Mouse (Mus musculus) left cerebral cortex, postnatal 14 days (tissue): ENCODE measurements around the gene Tmem115. TPM values are rescaled to one million over a fixed set of nuclear protein-coding genes. Genes with fewer than 3 reads are reported as not detected.
"Not testable (repeated sequence)": the region's sequence is repeated elsewhere in the genome, so short reads cannot be mapped to it uniquely, and the experiment has no call there.

Experiments used
- DNase-seq, 2 experiments: peaks; one replicate each; pipeline ENCODE4 v3.0.0; 2021 to 2022; ENCODE audit warnings: low spot score in 2 of 2, mixed read lengths in 1 of 2
- intact Hi-C: fragments of 180-260 bp; cut with DNase I; formaldehyde crosslinking; loops from one replicate; pipeline ENCODE4 v1.15.1; 2025
- total RNA-seq, 2 experiments: library from RNA; stranded (reverse); gene quantifications; 2 replicates each; pipeline ENCODE4 v1.2.3; 2021

Tmem115 gene
- total RNA-seq, 2 experiments from 2014 or later: 33.0 to 35.3 TPM

DNA sequence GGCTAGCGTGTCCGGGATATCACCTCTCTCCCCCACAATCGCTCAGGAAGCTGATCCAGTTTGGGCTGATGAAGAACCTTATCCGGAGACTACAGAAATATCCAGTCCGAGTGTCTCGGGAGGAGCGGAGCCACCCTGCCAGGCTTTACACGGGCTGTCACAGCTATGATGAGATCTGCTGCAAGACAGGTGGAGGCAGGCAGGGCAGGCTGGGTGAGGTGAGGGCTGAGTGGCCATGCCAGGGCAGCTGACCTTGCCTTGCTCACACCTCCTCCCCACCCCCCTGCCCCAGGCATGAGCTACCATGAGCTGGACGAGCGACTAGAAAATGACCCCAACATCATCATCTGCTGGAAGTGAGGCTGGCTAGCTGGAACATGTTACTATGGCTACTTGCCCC, 11.5 kb downstream of the Tmem115 start:
- intact Hi-C loops: no loop called here

DNA sequence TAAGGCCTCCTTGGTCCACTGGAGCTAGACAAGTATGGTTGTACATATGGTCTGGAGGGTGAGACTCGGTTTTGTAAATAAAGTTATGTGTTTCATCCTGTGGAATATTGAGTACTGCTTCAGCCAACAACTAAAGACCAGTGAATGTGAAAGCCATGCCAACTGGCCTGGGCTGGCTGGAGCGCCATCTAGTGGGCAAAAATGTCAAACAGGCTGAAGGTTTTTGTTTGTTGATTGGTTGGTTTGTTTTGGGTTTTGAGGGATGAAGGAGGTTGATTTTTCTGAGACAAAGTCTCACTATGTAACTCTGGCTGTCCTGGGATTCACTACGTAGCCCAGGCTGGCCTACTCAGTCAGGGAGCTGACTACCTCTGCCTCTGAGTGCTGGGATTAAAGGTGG, 11.9 kb downstream of the Tmem115 start:
- intact Hi-C loops: no loop called here
- peak; percentile 79 to 81 for DNase-seq

More for the DNA sequence above, 11.5 kb downstream of the Tmem115 start:
- no peak for DNase-seq

DNA sequence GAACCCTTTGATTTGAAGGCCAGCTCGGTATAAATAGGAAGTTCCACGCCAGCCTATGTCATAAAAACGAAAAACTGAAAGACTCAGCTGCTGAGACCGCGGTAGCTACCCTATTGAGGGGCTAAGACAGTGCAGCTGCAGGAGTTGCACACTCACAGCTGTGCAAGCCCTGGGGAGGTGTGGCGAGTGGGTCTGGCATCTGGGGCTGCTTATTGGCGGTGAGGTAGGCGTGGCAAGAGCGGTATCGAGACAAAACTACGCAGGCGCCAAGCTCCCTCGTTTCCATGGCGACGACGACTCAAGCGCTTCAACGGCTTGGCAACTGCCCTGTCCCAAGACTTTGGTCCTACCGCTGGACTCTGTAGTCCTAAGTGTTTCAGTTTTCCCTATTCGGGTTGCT, 13.3 kb downstream of the Tmem115 start, which contains the start of gene Zmynd10:
TSS of gene Zmynd10 (plus strand) at position 273 of the 400 bp plus-strand sequence.
- intact Hi-C loops: no loop called here
- peak; percentile 90 to 92 for DNase-seq

DNA sequence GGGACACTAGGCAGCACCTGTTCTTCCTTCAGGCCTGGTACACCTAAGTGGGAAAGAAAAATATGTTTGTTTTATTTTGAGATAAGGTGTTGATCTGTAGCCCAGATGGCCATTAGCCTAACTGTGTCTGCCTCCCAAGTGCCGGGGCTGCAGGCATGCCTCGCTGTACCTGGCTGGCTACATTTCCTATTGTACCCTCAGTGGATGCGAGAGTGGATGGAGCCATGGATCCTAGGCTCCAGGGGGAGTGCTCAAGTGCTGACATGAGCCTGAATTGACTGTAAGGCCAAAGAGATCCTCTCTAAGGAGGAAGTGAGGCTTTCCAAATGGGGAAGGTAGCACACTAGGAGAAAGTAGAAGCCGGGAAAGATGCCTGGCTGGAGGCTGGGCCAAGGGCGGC, 14.2 kb downstream of the Tmem115 start:
- intact Hi-C loops: no loop called here
- DNase-seq: no peak

DNA sequence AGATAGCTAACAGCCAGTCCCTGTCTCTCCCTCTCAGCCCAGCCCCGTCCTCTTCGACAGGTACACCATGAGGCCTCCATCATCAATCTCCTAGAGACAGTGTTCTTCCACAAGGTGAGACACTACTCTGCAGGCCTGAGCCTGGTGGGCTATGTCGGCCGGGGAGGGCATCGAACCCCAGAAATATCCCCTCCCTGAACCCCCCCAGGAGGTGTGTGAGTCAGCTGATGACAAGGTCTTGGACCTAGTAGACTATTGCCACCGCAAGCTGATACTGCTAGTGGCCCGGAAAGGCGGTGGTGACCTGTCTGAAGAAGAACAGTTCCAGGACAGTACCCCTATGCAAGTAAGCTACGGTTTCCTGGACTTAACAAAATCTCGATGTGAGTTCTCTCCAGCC, 15.1 kb downstream of the Tmem115 start:
- intact Hi-C loops: no loop called here
- no peak for DNase-seq

DNA sequence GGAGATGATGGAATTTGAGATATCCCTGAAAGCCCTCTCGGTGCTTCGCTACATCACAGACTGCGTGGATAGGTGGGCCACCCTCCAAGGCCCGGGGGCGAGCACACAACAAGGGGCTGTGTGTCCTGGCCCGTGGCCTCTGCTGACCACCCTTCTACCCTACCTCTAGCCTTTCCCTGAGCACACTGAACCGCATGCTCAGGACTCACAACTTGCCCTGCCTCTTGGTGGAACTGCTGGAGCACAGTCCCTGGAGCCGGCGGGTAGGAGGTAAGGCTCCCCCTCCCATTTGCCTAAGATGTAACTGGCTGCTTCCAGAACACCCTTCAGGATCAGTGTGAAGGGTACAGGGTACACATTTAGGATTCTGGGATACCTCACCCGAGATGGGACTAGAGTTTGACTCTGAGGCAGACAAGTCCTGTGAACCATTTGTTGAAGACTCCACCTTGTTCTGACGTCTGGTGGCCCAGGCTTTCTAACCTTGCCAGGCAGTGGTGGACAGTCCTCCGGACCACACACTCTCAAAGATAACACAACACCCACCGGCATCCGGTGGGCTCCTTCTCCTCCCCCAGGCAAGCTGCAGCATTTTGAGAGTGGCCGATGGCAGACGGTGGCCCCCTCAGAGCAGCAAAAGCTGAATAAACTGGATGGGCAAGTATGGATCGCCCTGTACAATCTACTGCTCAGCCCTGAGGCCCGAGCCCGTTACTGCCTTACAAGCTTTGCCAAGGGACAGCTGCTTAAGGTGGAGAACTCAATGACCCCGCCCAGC, 15.7 kb downstream of the Tmem115 start:
- intact Hi-C loops: no loop called here
- DNase-seq: no peak

DNA sequence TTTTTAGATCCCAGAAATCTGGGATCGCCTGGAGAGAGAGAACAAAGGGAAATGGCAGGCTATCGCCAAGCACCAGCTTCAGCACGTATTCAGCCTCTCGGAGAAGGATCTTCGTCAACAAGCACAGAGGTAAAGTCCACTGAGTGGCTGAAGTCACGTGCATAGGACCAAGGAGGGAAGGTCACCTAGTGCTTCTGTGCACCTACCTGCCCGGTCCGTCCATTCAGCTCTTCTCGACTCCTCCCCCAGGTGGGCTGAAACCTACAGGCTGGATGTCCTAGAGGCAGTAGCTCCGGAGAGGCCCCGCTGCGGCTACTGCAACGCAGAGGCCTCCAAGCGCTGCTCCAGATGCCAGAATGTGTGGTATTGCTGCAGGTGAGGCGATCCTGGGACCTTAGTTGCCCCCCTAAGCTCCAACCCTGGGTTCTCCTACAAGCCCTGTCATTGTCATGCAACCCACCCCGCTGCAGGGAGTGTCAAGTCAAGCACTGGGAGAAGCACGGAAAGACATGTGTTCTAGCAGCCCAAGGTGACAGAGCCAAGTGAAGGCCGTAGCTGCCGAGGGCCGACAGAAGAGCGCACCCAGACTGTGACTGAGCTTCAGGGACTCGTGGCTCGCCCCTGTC, 16.9 kb downstream of the Tmem115 start:
- DNase-seq: no peak
- intact Hi-C loops: no loop called here

DNA sequence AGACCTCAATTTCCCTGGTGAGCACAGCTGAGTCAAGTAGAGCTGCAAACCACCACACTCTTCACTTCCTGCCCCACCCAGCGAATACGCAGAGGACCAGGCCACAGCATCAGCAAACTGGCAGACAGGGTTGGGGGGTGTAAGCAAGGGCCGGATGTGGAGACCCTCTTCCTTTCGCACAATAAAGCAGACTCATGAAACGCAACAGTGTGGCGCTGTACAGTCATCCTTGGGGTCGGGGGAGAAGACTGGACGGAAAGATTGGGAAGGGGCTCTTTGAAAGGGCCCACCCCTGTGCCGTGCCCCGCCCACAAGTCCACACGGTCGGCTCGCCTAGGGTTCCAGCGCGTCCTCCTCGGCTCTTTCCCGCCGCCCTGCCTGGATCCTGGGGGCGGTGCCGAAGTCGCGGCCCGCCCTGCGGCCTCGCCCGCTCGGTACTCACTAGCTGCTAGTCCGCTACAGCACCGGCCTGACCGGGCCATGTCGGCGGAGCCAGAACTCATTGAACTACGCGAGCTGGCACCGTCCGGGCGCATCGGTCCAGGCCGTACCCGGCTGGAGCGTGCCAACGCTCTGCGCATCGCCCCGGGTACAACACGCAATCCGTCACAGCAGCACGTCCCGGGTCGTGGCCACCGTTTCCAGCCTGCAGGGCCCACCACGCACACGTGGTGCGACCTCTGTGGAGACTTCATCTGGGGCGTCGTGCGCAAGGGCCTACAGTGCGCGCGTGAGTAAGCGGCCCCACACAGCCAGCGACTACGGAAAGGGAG, 17.6 kb downstream of the Tmem115 start, which contains the start of gene Rassf1:
TSS of gene Rassf1 (plus strand) at position 439 of the 773 bp plus-strand sequence.
- no peak for DNase-seq
- intact Hi-C loops: no loop called here

DNA sequence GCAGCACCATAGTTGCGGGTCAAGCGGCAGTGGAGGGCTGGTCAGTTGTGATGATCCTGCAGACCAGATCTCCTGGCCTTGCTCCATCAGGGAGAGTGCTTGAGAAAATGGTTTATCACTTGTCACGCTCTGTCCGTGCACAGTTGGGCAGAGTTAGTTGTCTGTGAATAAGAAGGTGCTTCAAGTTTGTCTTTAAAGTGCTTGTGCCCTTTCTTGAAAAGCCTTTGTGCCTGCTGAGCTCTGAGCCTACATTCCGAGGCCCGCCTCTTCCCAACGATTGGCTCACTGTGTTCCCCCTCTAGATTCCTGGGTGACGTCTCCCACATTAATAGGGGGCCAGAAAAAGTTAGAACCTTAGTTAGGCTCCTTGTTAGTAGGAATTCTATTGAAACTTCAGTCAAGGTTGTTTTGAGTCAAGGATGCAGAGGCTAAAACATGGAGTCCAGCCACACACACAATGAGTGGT, 18.2 kb downstream of the Tmem115 start:
- no peak for DNase-seq
- intact Hi-C loops: no loop called here

DNA sequence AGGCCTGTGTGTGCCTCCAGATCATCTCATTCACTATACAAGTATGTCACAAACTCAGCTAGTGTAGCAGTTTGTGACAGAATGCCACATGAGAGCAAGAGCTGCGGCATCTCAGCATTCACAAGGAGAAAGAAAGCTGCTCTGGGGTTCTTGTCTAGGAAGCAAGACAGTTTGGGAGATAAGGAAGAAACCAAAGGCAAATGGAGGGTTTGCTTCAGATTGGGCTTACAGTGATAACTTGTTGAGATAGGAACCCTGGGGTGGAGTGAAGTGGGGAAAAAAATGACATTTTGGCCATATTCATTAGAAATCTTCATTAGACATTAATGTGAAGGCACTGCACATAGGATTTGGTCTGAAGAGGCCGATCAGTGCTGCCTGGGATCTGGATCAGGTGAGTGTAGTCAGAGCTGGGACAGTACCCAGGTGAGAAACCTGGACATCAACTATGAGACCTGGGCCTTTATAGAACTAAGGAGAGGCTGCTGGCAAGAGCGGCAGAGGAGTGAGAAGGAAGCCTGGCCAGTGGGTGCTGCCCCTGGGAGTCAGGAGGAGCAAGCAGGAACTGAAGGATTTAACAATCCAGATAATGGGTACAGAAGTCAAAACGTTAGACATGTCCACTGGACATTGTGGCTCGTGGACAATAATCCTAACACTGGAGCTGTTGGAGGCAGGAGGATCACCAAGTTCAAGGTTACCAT, 19.1 kb downstream of the Tmem115 start:
- DNase-seq: no peak
- intact Hi-C loops: no loop called here

DNA sequence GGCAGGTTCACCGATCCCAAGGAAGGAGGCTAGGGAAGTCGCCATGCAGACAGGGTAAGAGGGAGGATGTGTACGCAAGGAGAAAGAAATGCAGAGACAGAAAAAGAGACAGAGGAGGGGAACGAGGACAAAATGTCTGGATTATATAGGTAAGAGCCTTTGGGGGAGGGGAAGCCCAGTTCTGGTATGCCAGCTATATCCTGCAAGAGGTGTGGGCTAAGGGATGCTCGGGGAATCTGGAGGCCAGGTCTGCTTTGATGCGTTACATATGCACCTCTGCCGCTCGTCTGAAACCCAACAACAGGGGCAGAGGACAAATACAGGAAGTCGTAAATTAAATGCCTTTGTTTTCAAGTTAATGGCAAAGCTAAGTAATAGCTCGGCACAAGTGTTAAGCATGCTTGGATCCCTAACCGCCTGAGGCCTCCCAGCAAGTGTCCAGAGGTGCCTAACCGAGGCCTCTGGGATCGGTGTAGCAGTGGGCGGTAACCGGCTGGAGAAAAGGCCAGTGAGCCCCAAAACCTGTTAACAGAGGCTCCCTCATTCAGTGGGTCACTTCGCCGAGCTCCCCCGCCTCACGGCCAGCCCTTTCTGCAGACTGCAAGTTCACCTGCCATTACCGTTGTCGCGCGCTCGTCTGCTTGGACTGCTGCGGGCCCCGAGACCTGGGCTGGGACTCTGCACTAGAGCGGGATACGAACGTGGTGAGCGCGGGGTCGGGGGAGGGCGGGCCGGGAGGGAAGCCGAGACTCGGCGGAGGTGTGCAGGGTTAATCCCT, 20.0 kb downstream of the Tmem115 start:
- intact Hi-C loops: no loop called here
- DNase-seq: no peak

DNA sequence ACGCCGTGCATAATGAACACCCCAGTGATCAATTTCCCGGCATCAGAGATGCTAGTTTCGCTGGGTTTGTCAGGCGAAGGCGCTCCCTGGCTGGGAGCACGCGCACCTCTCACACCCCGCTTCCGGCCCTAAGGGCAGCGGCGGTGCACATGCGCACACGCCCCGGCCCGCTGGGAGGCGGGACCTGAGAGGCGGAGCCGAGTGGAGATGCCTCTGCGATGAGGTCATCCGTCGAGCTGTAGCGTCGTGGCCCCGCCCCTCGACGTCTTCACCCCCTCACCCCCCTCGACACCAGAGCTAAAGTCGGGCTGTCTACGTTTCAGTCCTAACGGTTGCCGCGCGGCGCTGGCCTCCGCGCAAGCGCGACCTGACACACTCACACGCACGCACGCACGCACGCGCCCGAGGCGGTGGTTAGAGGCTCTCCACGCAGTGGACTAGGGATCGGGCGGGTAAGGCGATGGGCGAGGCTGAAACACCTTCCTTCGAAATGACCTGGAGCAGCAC, 20.6 kb downstream of the Tmem115 start:
- DNase-seq: peak; percentile 96 to 97
- intact Hi-C loops: no loop called here

DNA sequence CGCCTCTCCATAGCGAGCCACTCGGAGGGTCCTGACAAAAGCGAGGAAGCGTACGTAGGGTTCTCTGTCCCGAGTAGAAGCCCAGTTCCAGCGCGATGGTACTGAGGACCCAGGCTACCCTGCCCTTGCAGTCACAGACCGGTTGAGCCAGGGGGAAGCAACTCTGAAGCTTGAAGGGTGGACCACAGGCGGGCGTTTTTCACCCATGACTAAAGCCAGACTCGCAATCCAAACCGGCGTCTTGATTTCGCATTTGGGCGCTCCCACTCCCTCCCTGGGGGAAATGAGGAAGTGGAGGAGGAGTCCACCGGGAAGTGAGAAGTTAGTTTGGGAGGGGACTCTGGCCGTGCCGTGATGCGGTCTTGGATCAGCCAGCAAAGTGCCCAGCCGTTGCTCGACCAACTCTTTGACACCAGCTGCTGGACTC, 21.3 kb downstream of the Tmem115 start:
- DNase-seq: no peak
- intact Hi-C loops: no loop called here

DNA sequence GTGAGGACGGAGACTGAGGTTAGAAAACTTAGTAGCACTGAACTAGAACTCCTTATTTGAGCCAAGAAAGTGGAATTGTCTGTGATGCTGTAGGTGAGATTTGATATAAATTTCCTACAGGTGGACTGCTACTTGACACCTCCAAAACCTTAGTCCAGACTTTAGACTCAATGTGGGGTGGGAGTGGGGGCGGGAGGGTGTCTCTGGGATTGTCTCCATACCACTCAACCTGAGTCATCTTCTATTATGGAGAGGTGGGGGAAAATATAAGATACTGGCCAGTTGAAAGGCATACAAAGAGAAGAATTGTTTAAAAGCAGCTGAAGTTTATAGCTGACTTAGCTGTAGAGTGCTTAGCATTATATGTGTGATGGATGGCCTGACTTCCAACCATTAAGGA, 22.0 kb downstream of the Tmem115 start:
- intact Hi-C loops: no loop called here
- DNase-seq: no peak

DNA sequence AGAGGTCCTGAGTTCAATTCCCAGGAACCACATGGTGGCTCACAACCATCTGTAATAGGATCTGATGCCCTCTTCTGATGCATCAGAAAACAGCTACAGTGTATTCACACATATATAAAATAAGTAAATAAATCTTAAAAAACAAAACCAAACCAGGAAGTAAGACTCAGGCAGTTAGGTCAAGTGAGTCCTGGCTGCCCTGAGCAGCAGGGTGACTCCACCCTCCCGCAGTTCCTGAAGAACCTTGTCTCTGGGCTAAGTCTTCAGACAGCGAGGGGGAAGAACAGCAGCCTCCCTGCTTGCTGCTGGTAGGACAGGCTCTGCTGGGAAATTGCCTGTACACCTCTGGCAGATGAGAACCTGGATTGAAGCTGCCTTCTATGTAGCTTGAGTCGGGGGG, 22.6 kb downstream of the Tmem115 start:
- intact Hi-C loops: no loop called here
- DNase-seq: no peak

DNA sequence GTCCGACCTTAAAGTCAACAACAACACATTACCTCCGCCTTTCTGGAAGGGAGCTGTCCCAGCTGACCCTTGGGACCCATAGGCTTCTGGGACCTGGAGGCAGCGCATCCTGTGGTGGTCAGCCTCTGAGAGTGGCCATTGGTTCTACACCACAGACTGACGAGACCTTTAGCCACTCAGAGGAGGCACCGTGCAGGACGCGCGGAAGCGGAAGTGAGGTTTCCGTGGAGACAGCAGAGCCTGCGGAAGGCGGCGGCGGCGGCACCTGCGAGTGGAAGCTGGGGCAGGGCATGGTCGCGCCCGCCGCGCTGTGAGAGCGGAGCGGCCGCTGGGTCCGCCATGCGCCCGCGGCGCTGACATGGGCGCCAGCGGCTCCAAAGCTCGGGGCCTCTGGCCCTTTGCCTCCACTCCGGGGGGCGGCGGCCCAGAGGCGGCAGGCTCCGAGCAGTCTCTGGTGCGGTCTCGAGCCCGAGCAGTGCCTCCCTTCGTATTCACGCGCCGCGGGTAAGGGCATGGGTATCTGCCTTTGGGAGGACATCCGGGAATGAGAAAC, 29.4 kb downstream of the Tmem115 start, which contains the start of gene Tusc2:
TSS of gene Tusc2 (plus strand) at position 227 of the 553 bp plus-strand sequence.
- intact Hi-C loops: no loop called here
- peak; percentile 96 to 97 for DNase-seq

DNA sequence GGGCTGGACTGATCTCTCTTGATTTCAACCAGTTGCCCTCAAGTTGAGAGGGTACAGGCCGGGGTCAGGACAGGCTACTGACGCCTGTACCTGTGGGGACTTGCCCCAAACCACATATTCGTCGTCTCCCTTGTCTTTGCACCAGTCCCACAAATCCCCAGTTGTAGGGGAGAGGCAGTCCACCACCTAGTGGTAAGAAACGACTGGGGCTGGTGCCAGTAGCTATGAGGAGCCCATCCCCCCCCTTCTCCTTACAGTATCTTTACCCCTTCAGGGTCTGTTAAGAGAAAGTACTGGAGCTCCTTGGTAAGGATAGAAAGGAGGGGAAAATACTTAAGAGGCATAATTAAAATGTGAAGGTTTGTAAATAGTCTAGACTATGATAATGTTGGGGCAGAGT, 31.8 kb downstream of the Tmem115 start:
- DNase-seq, intact Hi-C loops: not testable (repeated sequence)

DNA sequence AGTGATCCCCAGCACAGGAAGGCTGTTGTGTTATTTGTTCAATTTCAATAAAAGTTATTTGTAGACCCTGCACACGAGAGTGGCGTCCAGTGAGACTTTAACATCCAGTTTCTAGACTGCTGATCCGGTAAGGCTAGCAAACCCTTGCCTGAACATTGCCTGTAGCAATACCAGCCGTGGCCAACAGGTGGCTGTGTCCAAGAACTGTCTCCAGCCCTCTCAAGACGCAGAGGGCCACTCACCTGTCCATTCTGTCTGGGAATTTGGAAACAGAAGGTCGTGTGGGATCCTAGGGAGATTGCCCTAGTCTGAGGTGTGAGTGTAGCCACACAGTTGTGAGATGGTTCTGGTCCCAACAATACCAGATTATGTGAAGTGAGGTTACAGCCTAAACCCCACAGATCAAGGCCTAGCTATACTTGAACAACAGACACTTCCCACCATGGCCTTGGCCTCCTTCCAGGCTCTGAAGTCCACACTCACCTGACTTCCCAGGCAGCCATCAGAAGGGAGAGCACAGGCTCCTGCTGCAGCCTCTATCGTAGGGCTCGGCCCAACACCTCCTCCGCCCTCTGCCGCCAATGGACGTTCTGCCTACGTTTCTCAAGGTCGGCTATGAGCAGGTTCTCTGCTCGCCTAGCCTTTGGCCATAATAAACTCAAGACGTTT, 32.4 kb downstream of the Tmem115 start:
- intact Hi-C loops: no loop called here

More for the DNA sequence above, 32.4 kb downstream of the Tmem115 start:
- DNase-seq: peak; percentile 76 to 81
